Mouse (Mus musculus) skeletal muscle tissue, adult 2 months (tissue): ENCODE results near the gene Wfdc13.
"Not testable (repeated sequence)": the region's sequence is repeated elsewhere in the genome, so short reads cannot be mapped to it uniquely, and the experiment has no call there.

Experiments
- DNase-seq: peaks from one replicate; pipeline ENCODE4 v3.0.0-alpha.2; 2012; ENCODE audit warnings: low read depth, low spot score

The Wfdc13 gene

DNA sequence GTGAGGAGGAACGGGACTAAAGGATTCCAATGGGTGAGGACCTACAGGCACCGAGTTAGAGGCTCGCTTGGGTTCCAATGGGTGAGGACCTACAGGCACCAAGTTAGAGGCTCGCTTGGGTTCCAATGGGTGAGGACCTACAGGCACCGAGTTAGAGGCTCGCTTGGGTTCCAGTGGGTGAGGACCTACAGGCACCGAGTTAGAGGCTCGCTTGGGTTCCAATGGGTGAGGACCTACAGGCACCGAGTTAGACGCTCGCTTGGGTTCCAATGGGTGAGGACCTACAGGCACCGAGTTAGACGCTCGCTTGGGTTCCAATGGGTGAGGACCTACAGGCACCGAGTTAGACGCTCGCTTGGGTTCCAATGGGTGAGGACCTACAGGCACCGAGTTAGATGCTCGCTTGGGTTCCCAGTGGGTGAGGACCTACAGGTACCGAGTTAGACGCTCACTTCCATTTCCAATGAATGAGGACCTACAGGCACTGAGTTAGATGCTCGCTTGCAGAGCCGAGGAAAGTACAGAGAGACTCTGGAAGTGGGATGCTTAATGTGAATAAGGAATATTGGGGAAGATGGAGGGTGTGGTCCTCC, 31.4 kb downstream of the Wfdc13 start:
- DNase-seq: not testable (repeated sequence)

DNA sequence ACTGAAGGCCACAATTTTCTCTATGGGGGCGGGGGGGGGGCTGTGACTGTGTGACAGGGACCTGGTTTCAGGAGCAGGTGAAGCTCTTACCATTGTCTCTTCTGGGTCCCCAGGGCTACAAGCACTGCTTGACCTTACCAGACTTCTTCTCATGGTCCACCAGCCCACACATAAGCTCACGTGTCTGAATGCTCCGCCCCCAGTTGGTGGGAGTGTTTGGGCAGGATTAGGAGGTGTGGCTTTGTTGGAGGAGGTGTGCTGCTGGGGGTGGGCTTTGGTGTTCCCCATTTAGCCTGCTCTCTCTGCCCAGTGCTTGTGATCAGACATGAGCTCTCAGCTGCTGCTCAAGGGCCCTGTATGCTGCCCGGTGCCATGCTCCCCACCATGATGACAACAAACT, 38.4 kb downstream of the Wfdc13 start:
- no peak for DNase-seq

DNA sequence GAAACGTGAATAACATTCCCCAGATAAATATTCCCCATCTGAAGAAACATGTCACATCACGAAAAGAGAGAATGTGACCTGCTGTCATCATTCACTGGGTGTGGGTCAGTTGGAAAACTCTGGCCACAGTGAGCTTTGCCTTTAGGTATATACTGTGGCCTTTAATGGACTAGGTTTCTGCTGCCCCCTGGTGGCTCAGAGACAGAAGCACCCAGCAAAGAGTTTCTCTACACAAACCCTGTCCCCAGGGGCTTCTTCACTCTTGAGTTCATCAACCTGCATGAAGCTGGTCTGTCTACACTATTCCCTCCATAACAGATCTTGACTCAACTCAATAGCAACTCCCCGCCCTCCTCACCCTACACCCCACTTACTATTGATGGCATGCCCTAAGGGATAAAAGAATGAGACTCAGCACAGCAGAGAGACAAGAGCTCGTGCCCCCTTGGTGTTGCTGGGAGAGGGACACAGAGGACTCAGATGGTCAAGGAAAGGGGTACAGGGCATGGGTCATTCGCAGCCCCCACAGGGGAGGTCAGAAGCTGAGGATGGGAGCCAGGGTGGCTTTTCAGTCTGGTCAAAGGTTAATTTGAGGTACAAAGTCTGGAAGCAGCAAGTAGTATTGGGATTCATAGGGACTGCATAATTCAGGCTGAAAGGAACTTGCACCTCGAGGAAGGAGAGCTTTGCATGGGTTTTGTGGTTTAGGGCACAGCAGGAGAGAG, 41.1 kb downstream of the Wfdc13 start:
- DNase-seq: peak; percentile 25

DNA sequence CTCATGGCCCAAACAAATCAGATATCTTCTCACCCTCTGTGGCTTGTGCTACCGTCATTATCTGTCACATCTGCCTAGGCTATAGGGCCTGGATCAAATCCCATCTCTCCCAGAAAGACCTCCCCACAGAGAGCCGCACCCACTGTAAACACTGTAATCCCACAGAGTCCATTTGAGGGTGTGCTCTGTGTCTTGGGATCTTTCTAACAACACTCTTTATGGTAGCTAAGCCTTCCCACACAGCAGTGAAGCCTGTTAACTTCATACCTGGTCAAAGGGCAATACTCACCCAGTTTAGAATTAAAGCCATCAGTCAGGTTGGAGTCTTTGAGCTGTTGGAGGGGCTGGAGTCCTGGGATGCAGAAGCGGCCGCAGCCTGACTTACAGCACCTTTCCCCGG, 46.8 kb downstream of the Wfdc13 start:
- no peak for DNase-seq

DNA sequence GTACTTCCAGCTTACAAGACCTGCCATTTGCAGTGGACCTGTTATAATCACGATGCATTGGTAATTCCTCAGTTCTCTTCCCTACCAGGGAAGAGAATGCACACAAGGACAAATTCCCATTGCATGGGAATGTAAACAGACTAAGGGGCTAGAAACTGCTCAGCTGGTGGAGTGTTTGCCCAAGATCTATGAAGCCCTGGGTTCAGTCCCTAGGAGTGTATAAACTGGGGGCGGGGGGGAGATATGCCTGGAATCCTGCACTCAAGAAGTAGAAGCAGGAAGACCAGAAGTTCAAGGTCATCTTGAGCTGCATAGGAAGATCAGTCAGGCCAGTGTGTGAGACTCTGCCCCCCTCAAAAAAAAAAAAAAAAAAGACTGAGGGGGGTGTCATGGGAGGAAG, 48.4 kb downstream of the Wfdc13 start:
- DNase-seq: no peak

DNA sequence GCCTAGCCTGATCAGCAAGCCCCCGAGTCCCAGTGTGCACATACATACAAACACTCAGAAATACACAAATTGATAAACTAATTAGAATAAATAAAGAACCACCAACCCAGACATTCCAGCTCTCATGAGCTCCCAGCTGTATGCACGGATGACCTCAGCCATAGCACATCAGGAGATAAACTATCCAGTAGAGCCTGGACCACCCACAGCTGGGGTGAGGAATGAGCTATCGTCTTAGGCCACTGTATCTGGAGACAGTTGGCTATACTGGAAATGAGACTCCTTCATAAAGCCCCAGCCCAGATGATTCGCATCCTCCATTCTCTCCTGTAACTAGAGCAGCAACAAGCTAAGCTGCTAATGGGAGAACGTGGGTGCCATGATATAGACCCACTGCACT, 49.9 kb downstream of the Wfdc13 start:
- DNase-seq: no peak

DNA sequence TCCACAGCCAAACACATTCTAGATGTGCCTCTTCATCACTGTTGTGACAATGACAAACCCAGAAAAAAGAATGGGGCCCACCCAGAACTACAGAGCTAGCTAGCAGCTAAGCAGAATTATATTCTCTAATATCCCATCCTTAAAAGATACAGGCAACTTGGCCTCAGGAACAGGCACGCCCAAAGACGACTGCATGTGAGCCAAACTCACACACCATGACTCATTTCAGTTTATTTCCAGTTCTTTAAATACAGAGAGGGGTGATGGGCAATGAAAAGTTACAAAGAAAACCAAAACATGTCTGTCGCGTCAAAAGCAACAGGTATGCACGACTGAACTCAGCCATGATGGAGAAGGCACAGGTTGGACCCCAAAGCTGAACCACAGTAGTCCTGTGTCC, 50.5 kb downstream of the Wfdc13 start:
- no peak for DNase-seq
